Mouse (Mus musculus) liver, embryonic 12.5 days (tissue): ENCODE data around the gene Phf21b. TPM values are rescaled to one million over a fixed set of nuclear protein-coding genes. Genes with fewer than 3 reads are reported as not detected.

Experiments
- ATAC-seq: fragments of 200-750 bp; cut with Nextera tagmentation; 2 replicates; pipeline ENCODE4 v1.8.0; 2017; ENCODE audit warnings: moderate number of reproducible peaks, mild to moderate bottlenecking, moderate library complexity
- H3K27ac ChIP-seq: fragments of 300-500 bp; sonication (generic); 2 replicates; pipeline ENCODE4 v1.5.1; 2016; ENCODE audit warnings: mild to moderate bottlenecking
- H3K27me3 ChIP-seq: fragments of 300-500 bp; sonication (generic); replicated peaks from 2 replicates; pipeline ENCODE4 v1.6.1; 2016; ENCODE audit warnings: mild to moderate bottlenecking, moderate library complexity
- H3K36me3 ChIP-seq: fragments of 300-500 bp; sonication (generic); 2 replicates; pipeline ENCODE4 v1.6.1; 2016; ENCODE audit warnings: mild to moderate bottlenecking, moderate library complexity
- H3K4me1 ChIP-seq: fragments of 300-500 bp; sonication (generic); 2 replicates; pipeline ENCODE4 v1.6.1; 2016
- H3K4me2 ChIP-seq: fragments of 300-500 bp; sonication (generic); 2 replicates; pipeline ENCODE4 v1.6.1; 2016; ENCODE audit warnings: mild to moderate bottlenecking, moderate library complexity
- H3K4me3 ChIP-seq: fragments of 300-500 bp; sonication (generic); 2 replicates; pipeline ENCODE4 v1.5.1; 2016; ENCODE audit warnings: mild to moderate bottlenecking, moderate library complexity
- H3K9ac ChIP-seq: fragments of 300-500 bp; sonication (generic); 2 replicates; pipeline ENCODE4 v1.6.1; 2016; ENCODE audit warnings: mild to moderate bottlenecking, moderate library complexity
- H3K9me3 ChIP-seq: fragments of 300-500 bp; sonication (generic); replicated peaks from 2 replicates; pipeline ENCODE4 v1.6.1; 2016; ENCODE audit warnings: mild to moderate bottlenecking, moderate library complexity
- WGBS: fragments of 180-500 bp; shearing (Covaris S2); methylation state at CpG from one replicate; pipeline ENCODE4 v1.1.7; 2016; ENCODE audit not compliant: insufficient replicate concordance; 5-methylcytosine and 5-hydroxymethylcytosine counted together
- polyA plus RNA-seq: library from polyadenylated mRNA; unstranded; fragments of >200 nt; fragmentation: Nextera tagmentation; extraction: Ambion mirVana; gene quantifications from 2 replicates; pipeline ENCODE4 v1.2.1, GENCODE M21; 2016

The Phf21b gene
- polyA plus RNA-seq, 1 experiment from 2014 or later, result 0.04 TPM

- no peaks in the 10 kb centered on the region for H3K27me3 ChIP-seq
- no peak for ATAC-seq
- 46% methylated on average over 19 of the region's 19 CpGs for WGBS
- H3K36me3 ChIP-seq, result no peaks in the 10 kb centered on the region
- no peak overlapping the region for H3K9ac ChIP-seq
- no peak overlapping the region for H3K4me3 ChIP-seq
- peaks cover 22% of the 10 kb centered on the region for H3K4me1 ChIP-seq
- H3K27ac ChIP-seq, result no peak overlapping the region
- no peaks in the 10 kb centered on the region for H3K9me3 ChIP-seq
- no peak overlapping the region for H3K4me2 ChIP-seq
Measured at GRCm38 (mm10) chr15:84841925-84842821, 13.7 kb downstream of the Phf21b start.

- WGBS, result 29% methylated on average over 3 of the region's 3 CpGs
- Histone ChIP-seq H3K9me3 (no peaks in the 10 kb centered on the region), H3K27me3 (no peaks in the 10 kb centered on the region), H3K4me3 (no peak overlapping the region), H3K4me2 (no peak overlapping the region), H3K4me1 (peaks cover 22% of the 10 kb centered on the region), H3K27ac (no peak overlapping the region), H3K9ac (no peak overlapping the region), H3K36me3 (no peaks in the 10 kb centered on the region)
- no peak for ATAC-seq
Measured at GRCm38 (mm10) chr15:84840560-84840959, 15.3 kb downstream of the Phf21b start.

GRCm38 (mm10) chr15:84839521-84839920 is 16.3 kb downstream of the Phf21b start:
- no peak for ATAC-seq
- 80% methylated on average over 3 of the region's 3 CpGs for whole genome bisulfite sequencing
- no peak overlapping the region for H3K27ac ChIP-seq
- H3K9ac ChIP-seq, result no peak overlapping the region
- H3K36me3 ChIP-seq, result no peaks in the 10 kb centered on the region
- H3K9me3 ChIP-seq, result no peaks in the 10 kb centered on the region
- H3K27me3 ChIP-seq, result no peaks in the 10 kb centered on the region
- H3K4me3 ChIP-seq, result no peak overlapping the region
- no peak overlapping the region for H3K4me2 ChIP-seq
- peaks cover 22% of the 10 kb centered on the region for H3K4me1 ChIP-seq

- Histone ChIP-seq H3K27me3 (no peaks in the 10 kb centered on the region), H3K27ac (no peak overlapping the region), H3K9me3 (no peaks in the 10 kb centered on the region), H3K4me1 (peaks cover 15% of the 10 kb centered on the region), H3K4me3 (no peak overlapping the region), H3K9ac (no peak overlapping the region), H3K36me3 (no peaks in the 10 kb centered on the region), H3K4me2 (no peak overlapping the region)
- no peak for ATAC-seq
- 56% methylated on average over 6 of the region's 6 CpGs for WGBS
Measured at GRCm38 (mm10) chr15:84837896-84838295, 18.0 kb downstream of the Phf21b start.

- 4% methylated on average over 15 of the region's 15 CpGs for WGBS
- Histone ChIP-seq H3K27ac (no peak overlapping the region), H3K36me3 (no peaks in the 10 kb centered on the region), H3K27me3 (no peaks in the 10 kb centered on the region), H3K9me3 (no peaks in the 10 kb centered on the region), H3K9ac (no peak overlapping the region), H3K4me1 (no peaks in the 10 kb centered on the region), H3K4me3 (no peak overlapping the region), H3K4me2 (no peak overlapping the region)
- peak; percentile 49 for ATAC-seq
Measured at GRCm38 (mm10) chr15:84829416-84829815, 26.4 kb downstream of the Phf21b start.

- H3K27me3 ChIP-seq, result no peaks in the 10 kb centered on the region
- H3K9ac ChIP-seq, result no peak overlapping the region
- no peaks in the 10 kb centered on the region for H3K4me1 ChIP-seq
- 77% methylated on average over 12 of the region's 12 CpGs for WGBS
- no peak overlapping the region for H3K27ac ChIP-seq
- H3K4me2 ChIP-seq, result no peak overlapping the region
- H3K36me3 ChIP-seq, result no peaks in the 10 kb centered on the region
- H3K9me3 ChIP-seq, result no peaks in the 10 kb centered on the region
- no peak overlapping the region for H3K4me3 ChIP-seq
- no peak for ATAC-seq
Measured at GRCm38 (mm10) chr15:84828603-84829002, 27.2 kb downstream of the Phf21b start.

GRCm38 (mm10) chr15:84823086-84823485 is 32.8 kb downstream of the Phf21b start:
- H3K36me3 ChIP-seq, result no peaks in the 10 kb centered on the region
- WGBS, result 65% methylated on average over 4 of the region's 4 CpGs
- no peak overlapping the region for H3K4me2 ChIP-seq
- H3K27ac ChIP-seq, result no peak overlapping the region
- no peaks in the 10 kb centered on the region for H3K9me3 ChIP-seq
- no peaks in the 10 kb centered on the region for H3K4me1 ChIP-seq
- H3K9ac ChIP-seq, result no peak overlapping the region
- H3K4me3 ChIP-seq, result no peak overlapping the region
- ATAC-seq, result no peak
- H3K27me3 ChIP-seq, result no peaks in the 10 kb centered on the region

GRCm38 (mm10) chr15:84820811-84821210 is 35.0 kb downstream of the Phf21b start:
- H3K9me3 ChIP-seq, result no peaks in the 10 kb centered on the region
- no peak for ATAC-seq
- no peak overlapping the region for H3K4me3 ChIP-seq
- 68% methylated on average over 4 of the region's 4 CpGs for WGBS
- H3K27me3 ChIP-seq, result no peaks in the 10 kb centered on the region
- H3K36me3 ChIP-seq, result no peaks in the 10 kb centered on the region
- no peak overlapping the region for H3K9ac ChIP-seq
- H3K4me1 ChIP-seq, result no peaks in the 10 kb centered on the region
- no peak overlapping the region for H3K27ac ChIP-seq
- H3K4me2 ChIP-seq, result no peak overlapping the region

GRCm38 (mm10) chr15:84818284-84818683 is 37.6 kb downstream of the Phf21b start:
- ATAC-seq, result no peak
- no peaks in the 10 kb centered on the region for H3K9me3 ChIP-seq
- no peak overlapping the region for H3K4me3 ChIP-seq
- H3K4me1 ChIP-seq, result no peaks in the 10 kb centered on the region
- no peaks in the 10 kb centered on the region for H3K36me3 ChIP-seq
- 83% methylated on average over 11 of the region's 11 CpGs for WGBS
- no peak overlapping the region for H3K4me2 ChIP-seq
- H3K27ac ChIP-seq, result no peak overlapping the region
- no peaks in the 10 kb centered on the region for H3K27me3 ChIP-seq
- no peak overlapping the region for H3K9ac ChIP-seq

- Histone ChIP-seq H3K9ac (no peak overlapping the region), H3K4me2 (no peak overlapping the region), H3K27me3 (no peaks in the 10 kb centered on the region), H3K4me1 (no peaks in the 10 kb centered on the region), H3K9me3 (no peaks in the 10 kb centered on the region), H3K27ac (no peak overlapping the region), H3K36me3 (no peaks in the 10 kb centered on the region), H3K4me3 (no peak overlapping the region)
- WGBS, result 55% methylated on average over 3 of the region's 3 CpGs
- no peak for ATAC-seq
Measured at GRCm38 (mm10) chr15:84817589-84817988, 38.3 kb downstream of the Phf21b start.

GRCm38 (mm10) chr15:84815171-84815570 is 40.7 kb downstream of the Phf21b start:
- Histone ChIP-seq H3K4me1 (no peaks in the 10 kb centered on the region), H3K9me3 (no peaks in the 10 kb centered on the region), H3K9ac (no peak overlapping the region), H3K27me3 (no peaks in the 10 kb centered on the region), H3K36me3 (no peaks in the 10 kb centered on the region), H3K4me3 (no peak overlapping the region), H3K4me2 (no peak overlapping the region), H3K27ac (no peak overlapping the region)
- no peak for ATAC-seq
- 44% methylated on average over 4 of the region's 4 CpGs for WGBS

GRCm38 (mm10) chr15:84812831-84813357 is 43.0 kb downstream of the Phf21b start:
- no peak for ATAC-seq
- Histone ChIP-seq H3K27me3 (no peaks in the 10 kb centered on the region), H3K9ac (no peak overlapping the region), H3K9me3 (no peaks in the 10 kb centered on the region), H3K4me3 (no peak overlapping the region), H3K27ac (no peak overlapping the region), H3K4me2 (no peak overlapping the region), H3K36me3 (no peaks in the 10 kb centered on the region), H3K4me1 (no peaks in the 10 kb centered on the region)
- 78% methylated on average over 11 of the region's 11 CpGs for WGBS
